Mouse (Mus musculus): Measurements from ENCODE around the gene Uhrf1. TPM values are rescaled to one million over a fixed set of nuclear protein-coding genes. Genes with fewer than 3 reads are reported as not detected.

Uhrf1 gene
- polyA plus RNA-seq (2012; fragmentation: generic; extraction: Trizol): 10 to 100 TPM; 32.1 to 55.2 TPM

DNA sequence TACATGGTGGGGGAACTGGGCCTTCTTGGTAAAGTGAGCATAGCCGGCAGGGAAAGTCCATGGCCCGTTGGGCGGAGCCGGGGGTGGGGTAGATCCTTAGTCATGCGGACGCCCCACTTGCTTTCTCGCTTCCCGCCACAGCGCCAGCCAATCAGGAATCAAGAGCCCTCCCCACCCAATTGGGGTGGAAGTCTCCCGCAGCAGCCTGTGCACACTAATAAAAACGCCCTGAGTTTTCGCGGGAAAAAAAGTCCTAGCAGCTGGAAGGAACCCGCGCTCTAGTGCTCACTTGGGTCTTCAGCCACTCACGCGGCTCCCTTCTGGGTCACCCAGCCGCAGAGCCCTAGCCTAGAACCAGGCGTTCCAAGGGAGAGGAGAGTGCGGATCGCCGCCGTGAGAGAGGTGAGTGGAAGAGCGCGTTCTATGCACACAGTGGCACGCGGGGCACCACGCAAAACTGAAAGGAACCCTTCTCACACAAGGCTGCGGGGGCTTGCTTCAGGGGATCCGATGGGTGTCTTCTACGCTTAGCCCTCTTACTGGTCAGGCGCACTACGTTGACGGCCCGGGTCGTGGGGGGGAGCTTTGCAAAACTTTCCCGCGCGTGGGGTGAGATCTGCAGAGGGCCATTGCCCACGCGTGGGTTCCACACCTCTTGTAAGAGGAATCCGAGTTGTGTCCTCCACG lies at the start of gene Uhrf1:
Uhrf1 (plus strand) TSS at position 162 of the 687 bp plus-strand sequence.

DNA sequence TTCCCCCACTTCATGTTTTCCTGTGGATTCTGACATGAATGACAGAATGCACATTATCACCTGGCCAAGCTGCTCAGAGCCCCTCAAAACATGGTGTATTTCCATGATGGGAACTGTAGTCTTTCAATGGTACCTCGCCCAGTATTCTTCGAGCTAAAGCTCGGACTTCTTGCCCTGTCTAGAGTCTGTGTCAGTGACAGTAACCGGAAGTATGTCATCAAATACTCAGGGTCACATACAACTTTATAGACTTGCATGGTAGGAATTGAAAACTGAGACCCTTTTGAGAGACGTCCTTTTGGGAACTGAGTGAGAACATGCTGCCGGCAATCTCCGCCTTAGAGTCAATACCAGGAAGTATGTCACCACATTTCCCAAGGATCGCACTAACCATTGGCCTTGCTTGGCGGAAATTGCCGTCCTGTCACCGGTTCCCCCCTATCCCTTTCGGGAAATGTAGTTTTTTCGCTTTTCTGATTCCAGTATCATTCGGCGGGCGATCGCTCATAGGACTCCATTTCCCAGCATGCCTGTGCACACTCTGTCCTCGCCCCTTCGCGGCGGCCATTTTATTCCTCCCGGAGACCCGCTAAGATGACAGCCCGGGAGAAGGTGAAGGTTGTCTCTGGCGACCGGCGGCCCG lies 46.8 kb upstream of the Uhrf1 start, which contains the start of gene Fem1a:
Fem1a (plus strand) TSS at position 572 of the 643 bp plus-strand sequence.

GRCm38 (mm10) chr17:56276643-56277566 lies 26.2 kb upstream of the Uhrf1 start, which contains the start of gene Ticam1:
Gene Ticam1 (minus strand): TSS chr17:56276786.

DNA sequence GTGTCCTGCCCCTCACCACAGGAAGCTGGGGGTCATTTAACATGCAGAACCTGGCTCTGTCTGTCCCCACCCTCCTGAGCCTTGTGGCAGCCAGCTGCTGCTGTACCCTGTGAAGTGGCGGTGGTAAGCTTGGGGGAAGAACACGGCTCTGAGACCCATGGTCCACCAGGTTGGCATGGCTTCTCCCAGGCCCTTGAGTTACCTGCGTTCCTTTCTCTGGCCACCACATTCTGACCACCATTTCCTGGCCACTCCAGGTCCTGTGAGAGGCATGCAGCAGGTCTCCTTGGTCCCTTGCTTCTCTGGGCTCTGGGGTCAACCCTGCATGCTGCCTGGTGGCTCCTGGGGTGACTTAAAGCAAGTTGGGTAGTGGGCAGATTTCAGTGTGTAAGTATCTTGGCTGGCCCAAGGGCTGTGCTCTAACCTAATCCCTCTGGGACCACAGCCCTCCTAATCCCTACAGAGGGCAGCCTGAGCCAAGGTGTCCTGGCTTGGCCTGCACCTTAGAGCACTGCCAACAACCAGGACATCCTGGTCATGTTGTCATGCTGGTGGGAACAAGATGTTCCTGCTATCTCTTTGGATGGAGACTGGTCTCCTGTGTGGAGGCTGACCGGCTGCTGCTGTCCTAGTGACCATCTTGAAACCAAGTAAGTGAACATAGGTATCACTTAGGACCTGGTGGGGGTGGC lies 10.4 kb upstream of the Uhrf1 start, which contains the start of gene Plin3:
Plin3 (minus strand) TSS at position 343 of the 692 bp plus-strand sequence.

GRCm38 (mm10) chr17:56300186-56300585 lies 2.9 kb upstream of the Uhrf1 start, which contains the start of gene Arrdc5:
Gene Arrdc5 (minus strand): TSS chr17:56300286.

DNA sequence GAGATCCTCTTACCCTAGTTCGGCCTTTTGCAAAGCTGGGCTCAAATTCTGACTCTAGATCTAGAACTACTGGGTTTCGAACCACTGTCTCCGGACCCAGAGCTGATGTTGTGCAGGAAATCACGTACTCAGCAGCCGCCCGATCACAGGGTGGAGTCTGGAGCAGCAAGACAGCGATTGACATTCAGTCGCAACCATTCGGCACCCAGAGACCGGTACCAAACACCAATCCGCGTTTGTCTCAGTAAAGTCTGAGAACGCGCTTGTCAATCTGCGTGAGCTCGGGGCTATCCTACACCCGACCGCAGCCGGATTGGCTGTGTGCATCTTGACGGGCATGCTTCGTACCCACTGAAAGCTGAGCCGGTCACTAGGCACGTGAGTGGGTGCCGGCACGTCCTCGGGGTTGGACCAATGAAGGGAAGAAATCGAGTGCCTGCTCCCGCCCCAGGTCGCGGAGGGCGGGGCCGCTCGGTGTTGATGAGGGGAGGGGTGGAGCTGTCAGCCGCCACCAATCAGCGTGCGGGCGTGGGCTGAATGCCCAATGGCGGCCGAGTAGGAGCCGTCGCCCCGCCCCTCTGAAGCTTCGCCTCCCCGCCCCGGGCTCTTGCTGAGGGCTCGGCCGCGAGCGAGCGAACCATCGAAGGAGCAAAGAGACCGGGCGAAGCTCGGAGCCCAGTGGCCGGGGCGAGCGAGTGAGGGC lies 22.5 kb downstream of the Uhrf1 start, which contains the start of gene Kdm4b:
Kdm4b (plus strand) TSS at position 613 of the 703 bp plus-strand sequence.

Other genes starting within 250 kb of the Uhrf1 start
- gene Ubxn6, start 228.3 kb upstream of the Uhrf1 start, polyA plus RNA-seq (2012; fragmentation: generic; extraction: Trizol): 10 to 100 TPM; 74.6 to 75.5 TPM
- gene Hdgfl2, start 223.7 kb upstream of the Uhrf1 start, polyA plus RNA-seq (2012; fragmentation: generic; extraction: Trizol): 10 to 100 TPM; 79.2 to 93.8 TPM
- 10 to 100 TPM in 1 of 2 experiments, 1 to 10 TPM in 1; 2.6 to 25.7 TPM for gene Plin4, start 193.5 kb upstream of the Uhrf1 start, polyA plus RNA-seq (2012; fragmentation: generic; extraction: Trizol)
- gene Plin5, start 185.7 kb upstream of the Uhrf1 start, polyA plus RNA-seq (2012; fragmentation: generic; extraction: Trizol): under 1 TPM in 1 of 2 experiments, not detected in 1; 0.07 TPM
- under 1 TPM in 1 of 2 experiments, not detected in 1; 0.08 TPM for gene Lrg1, start 181.3 kb upstream of the Uhrf1 start, polyA plus RNA-seq (2012; fragmentation: generic; extraction: Trizol)
- under 1 TPM; 0.48 to 0.54 TPM for gene Sema6b, start 163.0 kb upstream of the Uhrf1 start, polyA plus RNA-seq (2012; fragmentation: generic; extraction: Trizol)
- gene Tnfaip8l1, start 140.8 kb upstream of the Uhrf1 start, polyA plus RNA-seq (2012; fragmentation: generic; extraction: Trizol): 1 to 10 TPM; 1.8 to 9.3 TPM
- gene Mydgf, start 119.4 kb upstream of the Uhrf1 start, polyA plus RNA-seq (2012; fragmentation: generic; extraction: Trizol): 100 to 1,000 TPM; 116 to 121 TPM
- 10 to 100 TPM; 17.4 to 41.3 TPM for gene Dpp9, start 84.4 kb upstream of the Uhrf1 start, polyA plus RNA-seq (2012; fragmentation: generic; extraction: Trizol)
- gene Fem1a, start 46.5 kb upstream of the Uhrf1 start, polyA plus RNA-seq (2012; fragmentation: generic; extraction: Trizol): 10 to 100 TPM in 1 of 2 experiments, 1 to 10 TPM in 1; 7.5 to 10.7 TPM
- 10 to 100 TPM in 1 of 2 experiments, 1 to 10 TPM in 1; 7.4 to 27.7 TPM for gene Ticam1, start 26.5 kb upstream of the Uhrf1 start, polyA plus RNA-seq (2012; fragmentation: generic; extraction: Trizol)
- gene Plin3, start 10.4 kb upstream of the Uhrf1 start, polyA plus RNA-seq (2012; fragmentation: generic; extraction: Trizol): 10 to 100 TPM; 45.0 to 90.7 TPM
- not detected for gene Arrdc5, start 3.0 kb upstream of the Uhrf1 start, polyA plus RNA-seq (2012; fragmentation: generic; extraction: Trizol)
- 10 to 100 TPM in 1 of 2 experiments, 1 to 10 TPM in 1; 9.5 to 41.9 TPM for gene Kdm4b, start 22.7 kb downstream of the Uhrf1 start, polyA plus RNA-seq (2012; fragmentation: generic; extraction: Trizol)
- 100 to 1,000 TPM in 1 of 2 experiments, 10 to 100 TPM in 1; 15.1 to 186 TPM for gene Ptprs, start 173.2 kb downstream of the Uhrf1 start, polyA plus RNA-seq (2012; fragmentation: generic; extraction: Trizol)
- gene Znrf4, start 209.1 kb downstream of the Uhrf1 start, polyA plus RNA-seq (2012; fragmentation: generic; extraction: Trizol): not detected